Mouse (Mus musculus) heart, postnatal 0 days (tissue): ENCODE data around the gene Abo.

Experiments used
- CTCF ChIP-seq: IDR thresholded peaks from 2 replicates; pipeline ENCODE4 v1.5.1; 2016; ENCODE audit warnings: antibody characterized with exemption, control low read depth, low read depth
- EP300 ChIP-seq: IDR thresholded peaks from 2 replicates; pipeline ENCODE4 v1.6.1; 2016; ENCODE audit warnings: antibody characterized with exemption, low read depth

DNA sequence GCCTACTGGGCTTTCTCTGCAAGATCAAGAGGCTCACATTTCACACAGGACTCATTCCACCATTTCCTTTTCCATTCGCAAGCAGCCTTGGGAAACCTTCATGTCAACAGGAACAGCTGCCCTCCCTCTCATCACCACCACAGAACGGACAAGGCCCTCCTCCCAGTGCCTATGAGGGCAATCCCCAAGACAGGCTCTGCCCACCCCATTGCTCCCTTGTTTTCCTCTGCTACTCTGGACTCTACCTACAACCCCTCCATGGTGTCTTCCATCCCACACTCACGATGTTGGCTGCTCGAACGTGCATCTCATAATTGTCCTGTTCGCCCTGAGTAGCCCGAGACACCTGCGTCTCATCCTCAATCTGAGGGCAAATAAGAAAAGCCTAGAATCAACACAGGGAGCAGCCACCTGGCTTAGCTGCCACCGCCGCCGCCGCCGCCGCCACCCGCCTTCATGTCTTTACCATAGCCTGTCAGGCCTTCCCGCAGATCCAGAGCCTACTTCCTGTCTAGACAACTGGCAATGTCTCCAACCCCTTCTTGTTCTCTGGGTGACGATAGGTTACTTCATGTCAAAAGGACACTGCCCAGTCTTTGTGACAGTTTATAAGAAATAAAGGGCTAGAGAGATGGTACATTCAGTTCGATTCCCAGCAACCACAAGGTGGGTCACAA lies 44.1 kb upstream of the Abo start:
- TF ChIP-seq EP300 (no peak), CTCF (no peak)
